Mouse (Mus musculus): ENCODE data around the gene Wdfy3.
"Not testable (repeated sequence)": the region's sequence is repeated elsewhere in the genome, so short reads cannot be mapped to it uniquely, and the experiment has no call there.

Wdfy3 gene

GRCm38 (mm10) chr5:101837605-101838004, 232.1 kb downstream of the Wdfy3 start:
- not testable (repeated sequence) for DNase-seq (ENCODE audit: low spot score in 2 of 2)

- DNase-seq (ENCODE audit: low spot score in 2 of 2): no peak
These were observed 233.5 kb downstream of the Wdfy3 start for GRCm38 (mm10) chr5:101836221-101836620.

- DNase-seq (ENCODE audit: low spot score in 2 of 2): no peak
These were observed 235.8 kb downstream of the Wdfy3 start for GRCm38 (mm10) chr5:101833875-101834274.

- DNase-seq (ENCODE audit: low spot score in 2 of 2): no peak
These were observed 236.7 kb downstream of the Wdfy3 start for GRCm38 (mm10) chr5:101832991-101833390.

GRCm38 (mm10) chr5:101832042-101832441, 237.7 kb downstream of the Wdfy3 start:
- no peak for DNase-seq (ENCODE audit: low spot score in 2 of 2)

GRCm38 (mm10) chr5:101830180-101830579, 239.5 kb downstream of the Wdfy3 start:
- no peak for DNase-seq (ENCODE audit: low spot score in 2 of 2)

- DNase-seq (ENCODE audit: low spot score in 2 of 2): no peak
These were observed 240.8 kb downstream of the Wdfy3 start for GRCm38 (mm10) chr5:101828932-101829331.

GRCm38 (mm10) chr5:101827477-101827876, 242.2 kb downstream of the Wdfy3 start:
- peak in 1 of 2 experiments; percentile 13 for DNase-seq (ENCODE audit: low spot score in 2 of 2)

GRCm38 (mm10) chr5:101826531-101826970, 243.2 kb downstream of the Wdfy3 start:
- peak in 1 of 2 experiments; percentile 18 for DNase-seq (ENCODE audit: low spot score in 2 of 2)

- DNase-seq (ENCODE audit: low spot score in 2 of 2): no peak
These were observed 244.4 kb downstream of the Wdfy3 start for GRCm38 (mm10) chr5:101825111-101825911.

- DNase-seq (ENCODE audit: low spot score in 2 of 2): no peak
These were observed 247.4 kb downstream of the Wdfy3 start for GRCm38 (mm10) chr5:101822311-101822670.

- DNase-seq (ENCODE audit: low spot score in 2 of 2): no peak
These were observed 248.0 kb downstream of the Wdfy3 start for GRCm38 (mm10) chr5:101821491-101822310.

- DNase-seq (ENCODE audit: low spot score in 2 of 2): no peak
These were observed 248.7 kb downstream of the Wdfy3 start for GRCm38 (mm10) chr5:101821052-101821451.

GRCm38 (mm10) chr5:101819844-101820243, 249.9 kb downstream of the Wdfy3 start:
- DNase-seq (ENCODE audit: low spot score in 2 of 2): no peak

GRCm38 (mm10) chr5:101819216-101819615, 250.5 kb downstream of the Wdfy3 start:
- DNase-seq (ENCODE audit: low spot score in 2 of 2): no peak

GRCm38 (mm10) chr5:101816822-101817221, 252.9 kb downstream of the Wdfy3 start:
- DNase-seq (ENCODE audit: low spot score in 2 of 2): no peak

GRCm38 (mm10) chr5:101811296-101812169, 258.2 kb downstream of the Wdfy3 start:
- DNase-seq (ENCODE audit: low spot score in 2 of 2): no peak

GRCm38 (mm10) chr5:101802358-101803022, 267.2 kb downstream of the Wdfy3 start:
- no peak for DNase-seq (ENCODE audit: low spot score in 2 of 2)

- DNase-seq (ENCODE audit: low spot score in 2 of 2): no peak
These were observed 267.8 kb downstream of the Wdfy3 start for GRCm38 (mm10) chr5:101801891-101802290.

- DNase-seq (ENCODE audit: low spot score in 2 of 2): no peak
These were observed 277.1 kb downstream of the Wdfy3 start for GRCm38 (mm10) chr5:101792665-101793064.

GRCm38 (mm10) chr5:101790560-101790959, 279.2 kb downstream of the Wdfy3 start:
- no peak for DNase-seq (ENCODE audit: low spot score in 2 of 2)

Data from urinary bladder, adult 18-20 months (tissue).